Mouse (Mus musculus) spleen, embryonic (tissue): ENCODE data around the gene Dgke.
"Not testable (repeated sequence)": the region's sequence is repeated elsewhere in the genome, so short reads cannot be mapped to it uniquely, and the experiment has no call there.

Experiments
- CTCF ChIA-PET: fragments of 350-600 bp; sonication (Branson Sonifier 250); formaldehyde crosslinking; loops from one replicate; lab custom pipeline; 2022; lab: Charles Lee

Dgke gene

DNA sequence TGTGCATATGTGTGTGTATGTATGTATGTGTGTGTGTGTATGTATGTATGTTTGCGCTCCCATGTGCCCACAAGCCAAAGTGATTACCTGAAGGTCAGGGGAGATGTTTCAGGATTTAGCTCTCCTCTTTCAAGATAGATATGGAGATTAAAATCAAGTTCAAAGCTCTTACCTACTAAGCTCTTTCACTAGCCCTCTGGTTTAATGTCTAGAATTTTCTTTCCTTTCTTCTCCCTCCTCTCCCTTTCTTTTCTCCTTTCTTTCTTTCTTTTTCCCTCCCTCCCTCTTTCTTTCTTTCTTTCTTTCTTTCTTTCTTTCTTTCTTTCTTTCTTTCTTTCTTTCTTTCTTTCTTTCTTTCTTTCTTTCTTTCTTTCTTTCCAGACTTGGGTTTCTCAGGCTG lies at the start of gene Dgke:
Gene Dgke (minus strand): TSS at position 101 of the 400 bp plus-strand sequence.
- CTCF ChIA-PET: interaction anchor here (0.5 to 0.7 kb wide), 2 partner anchors 38 to 77 kb away, joined by 3 to 18 read pairs; no protein-coding TSS in a partner anchor

DNA sequence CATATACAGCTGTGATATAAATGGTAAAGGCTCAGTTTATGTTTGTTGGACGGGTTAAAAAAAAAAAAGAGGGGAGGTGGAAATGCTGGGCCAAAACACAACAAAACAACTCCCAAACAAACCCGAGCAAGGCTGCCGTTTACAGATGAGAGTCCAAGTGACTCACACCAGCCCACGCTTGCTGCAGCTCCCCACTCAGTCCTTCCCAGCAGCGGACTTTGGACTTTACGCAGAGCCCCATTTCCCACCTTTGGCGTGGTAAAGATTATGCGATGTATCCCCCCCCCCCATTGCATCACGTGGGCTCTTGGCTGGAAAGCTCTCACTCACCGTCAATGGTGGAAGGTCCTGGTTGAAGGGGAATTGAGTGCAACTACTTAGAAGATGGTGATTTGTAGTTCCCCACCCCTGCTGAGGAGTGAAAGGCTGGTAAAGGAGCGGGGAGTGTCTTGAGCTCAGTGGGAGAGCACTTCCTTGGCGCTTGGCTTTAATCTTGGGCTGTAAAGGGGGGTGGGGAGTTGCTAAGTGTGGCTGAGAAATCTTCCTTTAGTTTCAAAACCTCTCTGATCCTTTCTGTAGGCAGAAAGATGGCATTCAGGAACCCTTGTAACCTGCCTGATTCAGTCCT lies 40.6 kb upstream of the Dgke start:
- CTCF ChIA-PET: no interaction called here

DNA sequence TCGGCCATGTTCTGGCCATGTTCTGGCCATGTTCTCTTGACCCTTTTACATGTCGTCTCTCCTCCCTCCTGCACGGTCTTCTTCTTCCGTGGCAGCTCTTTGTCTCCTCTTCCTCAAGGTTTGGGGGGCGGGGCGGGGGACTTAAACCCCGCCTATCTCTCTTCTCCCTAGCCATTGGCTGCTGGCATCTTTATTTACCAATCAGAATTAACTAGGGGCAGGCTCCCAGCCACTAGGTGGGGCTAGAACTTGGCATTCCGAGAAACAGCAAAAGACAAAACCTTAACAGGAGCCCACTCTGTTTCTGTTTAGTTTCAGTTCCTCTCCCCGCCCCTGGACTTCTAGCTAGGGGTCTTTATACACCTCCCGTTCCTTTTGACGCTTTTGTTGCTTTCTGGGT lies 39.2 kb upstream of the Dgke start:
- CTCF ChIA-PET: interaction anchor here (0.6 kb wide), 1 partner anchor 16 kb away, joined by 3 read pairs; no protein-coding TSS in a partner anchor

DNA sequence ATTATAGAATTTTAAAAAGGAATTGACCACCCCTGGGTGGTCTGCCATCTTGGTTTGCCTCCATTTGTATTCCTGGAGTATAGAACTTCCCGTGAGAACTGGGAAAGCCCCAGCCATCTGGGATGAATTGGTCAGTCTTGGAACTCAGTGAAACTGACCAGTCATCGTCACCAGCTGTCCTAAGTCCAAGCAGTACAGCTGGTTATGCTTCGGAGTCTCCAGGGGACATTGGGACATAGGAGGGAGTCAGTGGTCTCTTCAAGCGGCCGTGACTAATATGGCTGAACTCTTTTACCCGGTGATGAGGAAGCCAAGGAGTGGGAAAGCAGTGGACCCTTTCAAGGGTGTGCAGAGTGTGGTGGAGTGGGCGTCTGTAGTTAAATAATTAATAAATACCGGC lies 38.6 kb upstream of the Dgke start:
- CTCF ChIA-PET: no interaction called here

DNA sequence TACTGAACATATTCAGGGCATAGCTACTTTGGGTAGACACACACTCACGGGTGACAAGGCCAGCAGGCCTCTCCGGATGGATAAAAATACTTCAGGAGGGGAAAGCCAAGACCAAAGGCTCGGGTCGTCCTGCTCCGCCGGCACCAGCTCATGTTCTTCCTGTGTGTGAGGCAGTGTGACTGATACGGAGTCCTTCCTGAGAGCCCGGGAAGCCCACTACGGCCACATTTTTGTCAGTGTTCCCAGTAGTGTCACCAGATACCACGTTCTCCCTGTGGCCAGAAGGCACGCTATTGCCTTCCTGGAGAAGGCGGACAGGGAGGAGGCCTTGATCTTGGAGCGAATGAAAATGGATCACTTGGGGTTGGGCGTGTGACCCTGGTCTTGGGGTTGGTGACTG lies 36.5 kb upstream of the Dgke start:
- CTCF ChIA-PET: no interaction called here

DNA sequence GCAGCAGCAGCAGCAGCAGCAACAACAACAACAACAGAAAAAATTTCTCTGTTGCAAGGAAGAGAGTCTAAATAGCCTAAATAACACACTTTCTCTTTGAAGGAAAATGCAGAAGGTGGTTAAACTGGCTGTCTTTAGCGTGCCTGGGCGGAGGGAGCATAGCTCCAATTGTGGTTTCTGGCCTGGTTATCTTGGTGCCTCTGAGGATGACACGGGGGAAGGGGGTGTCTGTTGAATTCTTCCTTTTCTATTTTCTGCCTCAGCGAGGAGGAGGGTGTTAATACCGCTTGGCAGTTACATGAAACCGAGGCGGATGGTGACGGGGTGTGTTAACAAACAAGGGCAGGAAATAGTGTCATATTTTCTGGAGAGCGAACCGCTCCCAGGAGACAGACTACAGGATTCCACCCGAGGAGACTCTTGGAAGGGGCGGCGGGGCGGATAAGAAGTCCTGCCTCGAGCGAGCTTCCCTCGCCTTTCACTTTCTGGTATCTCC lies 34.2 kb upstream of the Dgke start:
- CTCF ChIA-PET: interaction anchor here (0.6 to 0.9 kb wide), 2 partner anchors 11 to 17 kb away, joined by 3 to 7 read pairs; no protein-coding TSS in a partner anchor

DNA sequence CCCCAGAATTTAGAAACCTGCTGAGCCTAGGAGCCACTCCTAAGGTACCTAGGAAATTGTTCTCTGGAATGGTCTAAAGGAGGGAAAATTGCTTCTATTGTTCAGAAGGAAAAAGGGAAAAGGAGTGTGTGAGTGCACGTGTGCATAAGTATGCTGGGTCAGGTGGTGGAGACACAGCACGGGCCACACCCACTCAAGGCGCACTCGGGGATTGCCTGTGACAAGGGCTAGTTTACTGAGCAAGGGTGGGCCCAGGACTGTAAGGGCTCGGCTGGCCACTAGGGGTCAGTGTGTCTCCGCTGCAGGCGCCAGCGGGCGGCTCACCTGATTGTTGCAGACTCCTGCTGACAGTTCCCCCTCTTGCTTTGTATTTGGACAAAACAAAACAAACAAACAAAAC lies 33.8 kb upstream of the Dgke start:
- CTCF ChIA-PET: interaction anchor here (0.6 to 0.9 kb wide), 2 partner anchors 12 to 18 kb away, joined by 3 to 7 read pairs; no protein-coding TSS in a partner anchor

DNA sequence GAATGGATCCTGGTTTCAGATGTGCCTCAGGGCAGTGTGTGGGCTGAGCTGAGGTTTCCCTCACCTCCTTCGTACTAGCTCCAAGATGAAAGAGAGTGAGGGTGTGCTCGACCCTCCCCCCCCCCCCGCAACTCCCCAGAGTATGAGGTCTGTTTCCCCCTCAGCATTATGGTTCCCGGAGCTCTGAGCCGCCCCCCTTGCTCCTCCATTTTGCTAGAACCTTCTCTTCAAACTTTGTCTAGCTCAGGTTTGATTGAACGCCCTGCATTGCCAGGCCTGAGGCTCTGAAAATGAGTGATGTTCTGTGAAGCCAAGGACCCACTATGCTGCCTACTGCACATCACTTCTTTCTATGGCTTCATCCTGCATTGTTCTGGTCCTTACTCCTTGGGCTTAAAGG lies 32.3 kb upstream of the Dgke start:
- CTCF ChIA-PET: interaction anchor here (0.6 to 0.7 kb wide), 2 partner anchors 87 to 748 kb away, joined by 3 read pairs; no protein-coding TSS in a partner anchor

DNA sequence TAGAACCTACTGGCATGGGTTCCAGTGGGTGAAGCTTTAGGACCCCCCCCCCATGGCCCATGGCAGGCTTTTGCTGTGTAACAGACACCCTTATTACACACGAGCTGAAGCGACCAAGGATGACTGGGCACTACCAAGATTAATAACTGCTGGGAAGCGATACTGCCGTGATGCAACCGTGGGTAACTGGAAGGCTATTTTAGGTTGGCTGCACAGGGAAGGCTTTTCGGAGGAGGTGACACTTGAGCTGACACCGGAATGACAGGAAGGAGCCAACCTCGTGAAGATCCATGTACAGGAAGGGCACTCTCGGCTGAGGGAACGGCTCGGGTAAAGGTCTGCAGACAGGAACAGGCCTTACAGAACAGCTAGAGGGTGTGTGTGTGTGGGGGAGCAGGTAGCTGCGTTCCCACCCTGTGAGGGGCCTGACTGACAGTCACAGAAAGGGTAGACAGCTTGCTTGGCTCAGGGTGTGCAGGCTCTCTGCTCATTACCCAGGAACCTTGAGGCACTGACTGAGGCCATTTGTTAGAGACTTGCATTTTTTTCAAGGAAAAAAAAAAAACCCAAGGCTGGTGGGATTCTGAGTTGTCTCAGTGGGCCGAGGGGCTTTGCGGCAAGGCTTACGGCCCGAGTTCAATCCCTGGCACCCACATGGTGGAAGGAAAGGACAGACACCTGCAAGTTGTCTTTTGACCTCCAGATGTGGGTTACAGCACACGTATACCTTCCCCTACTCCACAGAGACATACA lies 31.6 kb upstream of the Dgke start:
- CTCF ChIA-PET: interaction anchor here (0.6 to 0.7 kb wide), 3 partner anchors 14 to 748 kb away, joined by 3 read pairs; no protein-coding TSS in a partner anchor

DNA sequence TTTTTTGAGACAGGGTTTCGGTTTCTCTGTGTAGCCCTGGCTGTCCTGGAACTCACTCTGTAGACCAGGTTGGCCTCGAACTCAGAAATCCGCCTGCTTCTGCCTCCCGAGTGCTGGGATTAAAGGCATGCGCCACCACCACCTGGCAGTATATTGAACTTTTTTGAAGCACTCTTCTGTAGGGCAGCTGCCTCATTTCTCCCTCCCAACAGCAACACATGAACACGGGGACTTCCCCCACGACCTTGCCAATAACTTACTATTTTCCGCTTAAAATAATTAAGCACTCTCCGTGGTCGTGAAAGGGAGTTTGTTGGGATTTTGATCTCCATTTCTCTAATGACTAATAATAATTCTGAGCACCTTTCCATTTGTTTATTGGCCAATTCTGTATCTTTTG lies 30.6 kb upstream of the Dgke start:
- CTCF ChIA-PET: not testable (repeated sequence)

DNA sequence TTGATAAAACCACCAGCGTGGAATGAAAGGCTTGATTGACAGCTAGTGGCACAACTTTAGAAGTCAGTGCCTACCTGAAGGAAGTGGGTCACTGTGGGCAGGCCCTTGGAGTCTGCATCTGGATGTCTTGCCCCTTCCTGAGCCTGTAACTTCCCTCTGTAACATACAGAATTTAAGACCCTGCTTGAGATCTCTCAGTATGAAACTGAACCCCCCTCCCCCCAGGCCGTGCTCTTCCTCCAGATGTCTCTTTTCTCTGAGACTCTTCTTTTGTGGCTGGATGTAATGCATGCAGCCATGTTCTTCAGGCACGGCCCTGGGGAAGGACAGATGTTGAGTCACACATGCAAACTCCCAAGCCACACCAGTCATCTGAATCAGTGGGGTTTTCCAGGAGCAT lies 28.7 kb upstream of the Dgke start:
- CTCF ChIA-PET: no interaction called here

DNA sequence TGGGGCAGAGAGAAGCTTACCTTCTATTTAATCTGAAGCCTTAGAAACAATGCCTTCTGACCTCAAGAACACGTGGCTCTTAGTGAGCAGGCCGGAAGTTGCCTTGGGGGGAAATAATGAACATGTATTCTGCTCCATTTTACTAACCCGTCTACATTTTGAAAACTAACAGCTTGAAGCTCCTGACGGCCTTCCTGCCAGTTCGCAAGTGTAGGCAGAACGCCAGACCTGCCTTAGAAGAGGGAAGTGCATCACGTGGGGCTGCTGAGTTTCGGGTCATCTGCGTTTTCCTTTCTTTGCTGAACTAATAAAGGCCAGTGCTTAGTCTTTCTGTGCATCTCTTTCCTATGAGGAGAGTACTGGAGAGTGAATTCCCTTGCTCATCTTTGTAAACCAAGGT lies 26.1 kb upstream of the Dgke start:
- CTCF ChIA-PET: interaction anchor here (0.6 kb wide), 2 partner anchors 56 to 915 kb away, joined by 4 to 6 read pairs; no protein-coding TSS in a partner anchor

DNA sequence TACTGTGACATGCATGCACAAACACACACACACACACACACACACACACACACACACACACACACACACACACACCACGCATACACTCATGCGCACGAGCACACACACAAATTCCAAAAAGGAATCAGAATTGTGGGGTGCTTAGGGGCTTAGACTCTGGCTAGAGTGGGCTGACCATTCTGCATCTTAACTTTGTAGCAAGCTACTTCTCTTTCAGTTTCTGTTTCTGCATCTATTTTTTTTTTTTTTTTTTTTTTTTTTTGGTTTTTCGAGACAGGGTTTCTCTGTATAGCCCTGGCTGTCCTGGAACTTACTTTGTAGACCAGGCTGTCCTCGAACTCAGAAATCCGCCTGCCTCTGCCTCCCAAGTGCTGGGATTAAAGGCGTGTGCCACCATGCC lies 23.7 kb upstream of the Dgke start:
- CTCF ChIA-PET: interaction anchor here (0.6 to 0.7 kb wide), 2 partner anchors 16 to 22 kb away, joined by 3 read pairs; no protein-coding TSS in a partner anchor

DNA sequence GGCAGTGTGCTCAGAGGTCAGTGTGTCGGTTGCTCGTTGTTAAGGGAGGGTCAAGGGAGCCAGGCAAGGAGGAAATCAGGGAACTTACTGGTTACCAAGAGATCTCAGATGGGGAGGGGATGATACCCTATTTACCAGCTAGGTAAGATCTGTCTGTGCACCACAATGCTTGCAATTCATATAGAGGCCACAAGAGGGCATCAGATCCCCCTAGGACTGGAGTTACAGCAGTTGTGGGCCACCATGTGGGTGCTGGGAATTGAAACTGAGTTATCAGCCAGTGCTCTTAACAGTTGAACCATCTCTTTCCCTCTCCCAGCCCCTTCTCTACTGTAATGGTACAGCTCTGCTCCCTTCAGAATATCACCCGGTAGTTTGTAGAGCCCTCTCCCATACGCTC lies 22.1 kb upstream of the Dgke start:
- CTCF ChIA-PET: no interaction called here

DNA sequence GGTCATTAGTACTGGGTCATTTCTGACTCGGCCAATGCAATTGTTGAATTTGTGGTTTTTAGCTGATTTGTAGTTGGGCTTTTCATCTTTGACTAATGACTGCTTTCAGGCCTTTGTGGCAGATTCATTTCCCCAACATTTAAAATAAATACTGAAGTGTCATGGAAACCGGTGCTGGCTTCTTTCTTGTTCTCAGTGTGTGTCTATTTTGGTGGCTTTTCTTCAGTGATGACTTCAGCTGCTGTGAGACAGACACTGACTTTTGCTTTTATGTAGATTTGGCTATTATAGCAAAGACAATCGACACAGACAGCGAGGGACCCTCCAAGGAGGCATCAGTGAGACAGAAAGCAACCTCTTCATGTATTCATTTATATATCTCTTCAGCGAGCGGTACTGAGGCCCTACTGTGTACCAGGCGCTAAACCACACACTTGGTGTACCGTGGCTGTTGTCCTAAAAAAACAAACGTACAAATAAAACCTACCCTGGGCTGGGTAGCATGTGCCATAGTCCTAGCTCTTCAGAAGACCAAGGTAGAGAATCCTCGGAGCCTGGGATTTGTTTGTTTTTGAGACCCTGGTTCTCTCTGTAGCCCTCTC lies 19.7 kb upstream of the Dgke start:
- CTCF ChIA-PET: interaction anchor here (0.7 kb wide), 1 partner anchor 67 kb away, joined by 3 read pairs; no protein-coding TSS in a partner anchor

DNA sequence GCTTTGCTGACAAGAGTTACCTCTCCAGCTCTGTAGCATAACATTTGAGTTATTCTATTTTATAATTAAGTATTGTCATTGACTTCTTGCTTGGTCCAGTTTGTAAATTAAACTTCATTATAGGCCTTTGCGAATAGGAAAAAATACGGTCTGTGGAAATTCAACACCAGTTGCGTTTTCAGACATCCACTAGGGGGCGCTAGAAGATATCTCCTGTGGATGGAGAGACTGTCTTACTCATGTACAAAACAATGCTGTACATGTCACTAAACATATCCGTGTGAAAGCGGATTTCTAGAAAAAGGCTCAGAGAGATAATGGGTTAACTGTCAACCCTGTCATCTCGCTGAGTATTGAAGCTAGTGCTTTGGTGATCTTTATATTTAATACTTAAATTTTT lies 18.0 kb upstream of the Dgke start:
- CTCF ChIA-PET: interaction anchor here (0.6 to 1.1 kb wide), 4 partner anchors 13 to 77 kb away, joined by 3 to 7 read pairs (median 4); no protein-coding TSS in a partner anchor

DNA sequence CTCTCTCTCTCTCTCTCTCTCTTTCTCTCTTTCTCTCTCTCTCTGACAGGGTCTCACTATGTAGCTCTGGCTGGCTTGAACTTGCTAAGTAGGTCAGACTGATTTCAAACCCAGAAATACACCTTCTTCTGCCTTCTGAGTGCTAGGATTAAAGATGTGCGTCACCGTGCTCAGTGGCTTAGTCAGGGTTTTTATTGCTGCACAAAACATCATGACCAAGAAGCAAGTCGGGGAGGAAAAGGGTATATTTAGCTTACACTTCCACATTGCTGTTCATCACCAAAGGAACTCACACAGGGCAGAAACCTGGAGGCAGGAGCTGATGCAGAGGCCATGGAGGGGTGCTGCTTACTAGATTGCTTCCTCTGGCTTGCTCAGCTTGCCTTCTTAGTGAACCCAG lies 16.0 kb upstream of the Dgke start:
- CTCF ChIA-PET: interaction anchor here (0.7 kb wide), 1 partner anchor 37 kb away, joined by 20 read pairs; no protein-coding TSS in a partner anchor

DNA sequence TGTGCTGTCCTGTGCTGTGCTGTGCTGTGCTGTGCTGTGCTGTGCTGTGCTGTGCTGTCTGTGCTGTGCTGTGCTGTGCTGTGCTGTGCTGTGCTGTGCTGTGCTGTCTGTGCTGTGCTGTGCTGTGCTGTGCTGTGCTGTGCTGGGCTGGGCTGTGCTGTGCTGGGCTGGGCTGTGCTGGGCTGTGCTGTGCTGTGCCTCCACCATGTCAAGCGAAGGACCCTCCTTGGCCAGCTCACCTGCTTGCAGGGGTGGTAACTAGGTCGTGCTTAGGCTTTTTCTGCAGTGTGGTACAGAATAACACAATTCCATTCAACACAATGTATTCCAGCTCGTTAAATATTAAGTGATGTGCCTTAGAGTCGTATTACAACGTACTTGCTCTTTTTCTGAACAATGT lies 15.3 kb upstream of the Dgke start:
- CTCF ChIA-PET: not testable (repeated sequence)

DNA sequence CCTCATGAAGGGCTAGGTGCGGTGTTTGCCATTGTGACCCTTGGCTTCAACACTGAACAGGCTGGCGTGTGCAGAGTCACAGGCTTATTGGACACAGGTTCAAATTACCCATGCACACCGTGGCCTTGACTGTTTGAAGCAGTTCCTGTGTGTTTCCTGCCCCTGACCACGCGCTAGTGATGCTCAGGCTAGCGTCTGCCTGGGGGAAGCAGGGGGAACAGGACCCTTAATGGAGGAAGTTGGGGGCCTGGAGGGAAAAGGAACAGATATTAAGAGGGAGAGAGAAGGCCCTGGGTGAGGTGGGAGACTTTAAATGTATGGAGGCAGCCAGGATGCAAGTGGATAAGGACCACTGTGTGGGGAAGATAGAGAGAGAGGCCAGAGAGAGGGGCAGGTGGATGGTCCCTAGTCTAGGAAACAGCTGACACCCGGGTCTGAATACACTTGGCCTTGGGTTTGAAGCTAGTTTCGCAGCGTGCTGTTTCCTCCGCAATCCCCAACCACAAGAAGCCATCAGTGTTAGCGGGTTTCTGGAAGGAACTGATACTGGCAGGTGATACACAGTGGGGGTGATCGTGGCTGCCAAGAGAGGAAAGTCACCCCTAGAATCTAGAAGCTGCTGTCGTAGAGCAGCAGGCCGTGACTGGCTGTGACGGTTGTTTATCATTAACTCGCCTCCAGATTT lies 12.5 kb upstream of the Dgke start:
- CTCF ChIA-PET: no interaction called here

DNA sequence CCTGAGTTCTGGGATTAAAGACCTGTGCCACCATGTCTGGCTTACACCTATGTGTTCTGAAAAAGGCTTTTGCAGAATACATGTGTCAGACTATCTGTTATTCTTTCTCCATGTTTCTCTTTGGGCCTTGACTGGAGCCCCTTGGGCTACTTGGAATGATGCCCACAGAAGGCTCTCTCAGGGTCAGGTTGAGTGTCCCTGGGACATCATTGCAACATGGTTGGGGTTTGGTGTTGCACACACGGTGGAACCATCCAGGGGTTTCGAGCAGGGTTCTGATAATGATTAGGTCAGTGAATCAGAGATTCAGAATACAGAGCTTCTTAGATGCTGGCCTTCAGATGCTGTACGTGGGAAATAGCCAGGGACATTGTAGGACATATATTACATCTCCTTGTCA lies 11.7 kb upstream of the Dgke start:
- CTCF ChIA-PET: interaction anchor here (1.0 kb wide), 1 partner anchor 9 kb away, joined by 3 read pairs; no protein-coding TSS in a partner anchor

DNA sequence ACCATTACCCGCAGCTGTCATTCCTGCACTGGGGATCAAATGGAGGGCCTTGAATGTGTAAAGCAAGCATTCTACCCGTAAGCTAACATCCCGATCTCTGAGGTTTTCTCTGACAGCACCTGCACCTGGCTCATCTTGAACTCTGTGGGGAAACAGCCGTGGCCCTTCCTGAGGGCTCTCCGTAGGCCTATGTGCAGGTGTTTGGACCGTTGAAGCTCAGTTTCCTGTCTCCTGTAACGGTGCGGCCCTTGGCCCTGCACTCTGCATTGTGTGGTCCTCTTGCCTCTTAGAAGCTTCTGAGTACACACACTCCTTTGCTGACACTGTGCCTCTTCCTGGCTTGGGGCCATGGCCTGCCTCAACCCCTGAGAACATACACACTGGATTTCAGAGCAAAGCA lies 11.0 kb upstream of the Dgke start:
- CTCF ChIA-PET: interaction anchor here (1.0 kb wide), 1 partner anchor 9 kb away, joined by 3 read pairs; no protein-coding TSS in a partner anchor
